Mouse (Mus musculus): Measurements from ENCODE around the gene Serpinb9. TPM values are rescaled to one million over a fixed set of nuclear protein-coding genes. Genes with fewer than 3 reads are reported as not detected.

Serpinb9 gene
- polyA plus RNA-seq, 1 experiment from 2014 or later, result 5.8 TPM

DNA sequence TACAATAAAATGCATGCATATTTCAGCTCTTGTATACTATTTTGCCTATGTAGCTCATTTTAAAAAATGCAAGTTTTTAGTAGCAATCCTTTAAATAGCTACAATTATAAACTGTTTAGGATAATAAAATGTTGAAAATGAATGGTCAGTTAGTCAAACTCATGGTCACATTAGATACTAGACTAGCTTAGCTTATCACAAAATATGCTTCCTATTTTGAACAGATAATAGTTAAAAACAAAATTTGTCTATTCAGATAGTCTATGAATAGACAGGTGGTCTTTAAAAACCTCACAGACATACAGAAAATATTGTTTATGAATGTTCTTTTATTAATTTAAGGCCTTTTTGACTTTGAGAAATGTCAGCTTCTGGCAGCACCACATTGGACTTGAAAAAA is 16.8 kb upstream of the Serpinb9 start:
- no peaks in the 10 kb centered on the region for H3K4me1 ChIP-seq (ENCODE audit: control insufficient read depth, insufficient read depth, low read length)
- H3K27ac ChIP-seq (ENCODE audit: low read depth, low read length), result no peak overlapping the region
- no peaks in the 10 kb centered on the region for H3K36me3 ChIP-seq (ENCODE audit: control insufficient read depth, insufficient read depth, low read length)
- H3K27me3 ChIP-seq (ENCODE audit: control insufficient read depth, insufficient read depth, low read length), result no peaks in the 10 kb centered on the region
- no peaks in the 10 kb centered on the region for H3K9me3 ChIP-seq (replicated peaks; ENCODE audit: control insufficient read depth, low read length)
- H3K4me2 ChIP-seq, result no peak overlapping the region
- H3K9ac ChIP-seq (ENCODE audit: low read depth, low read length), result no peak overlapping the region
- no peak overlapping the region for H3K4me3 ChIP-seq (ENCODE audit: low read depth, low read length)
- no peak for ATAC-seq (replicated peaks; ENCODE audit: insufficient number of reproducible peaks, low FRiP score, low TSS enrichment)

DNA sequence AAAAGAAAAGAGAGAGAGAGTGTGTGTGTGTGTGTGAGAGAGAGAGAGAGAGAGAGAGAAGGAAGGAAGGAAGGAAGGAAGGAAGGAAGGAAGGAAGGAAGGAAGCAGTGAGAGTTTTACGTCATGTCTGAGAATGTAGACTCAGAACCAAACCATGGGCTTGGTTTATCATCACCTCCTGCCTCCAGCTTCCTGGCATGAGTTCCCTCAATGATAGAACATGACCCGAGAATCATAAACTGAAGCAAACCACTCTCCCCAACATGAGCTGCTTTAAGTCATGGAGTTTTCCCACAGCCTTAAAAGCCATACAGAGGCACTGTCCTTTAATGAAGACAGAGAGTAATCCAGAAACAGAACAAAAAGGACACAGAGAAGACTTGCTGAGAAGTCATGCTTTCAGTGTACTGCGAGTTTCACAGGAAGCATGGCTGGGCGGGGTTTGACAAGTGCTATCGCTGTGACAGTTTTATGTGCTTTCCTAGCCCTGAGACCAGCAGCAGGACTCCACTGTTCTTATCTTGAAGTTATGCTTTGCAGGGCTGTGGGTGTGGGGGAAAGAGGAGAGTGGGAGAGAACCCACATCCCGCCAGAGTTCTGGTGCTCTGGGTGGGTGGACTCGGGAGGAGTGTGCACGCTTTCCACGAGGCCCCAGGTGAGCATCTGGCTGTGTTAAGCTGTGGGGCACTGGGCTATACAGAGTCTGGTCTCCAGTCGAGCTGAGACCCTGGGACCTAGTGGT is 9.7 kb upstream of the Serpinb9 start:
- WGBS (ENCODE audit: insufficient replicate concordance), result 50% methylated on average over 10 of the region's 10 CpGs
- H3K9me3 ChIP-seq (replicated peaks; ENCODE audit: control insufficient read depth, low read length), result no peaks in the 10 kb centered on the region
- 0 out of 2 replicates have a peak overlapping the region, but pooled peaks have one; percentile 46 for H3K9ac ChIP-seq (ENCODE audit: low read depth, low read length)
- no peaks in the 10 kb centered on the region for H3K36me3 ChIP-seq (ENCODE audit: control insufficient read depth, insufficient read depth, low read length)
- no peak overlapping the region for H3K4me3 ChIP-seq (ENCODE audit: low read depth, low read length)
- peak overlapping the region; percentile 41 for H3K4me2 ChIP-seq
- peak overlapping the region; percentile 46 for H3K27ac ChIP-seq (ENCODE audit: low read depth, low read length)
- H3K27me3 ChIP-seq (ENCODE audit: control insufficient read depth, insufficient read depth, low read length), result no peaks in the 10 kb centered on the region
- peak; percentile 88 for ATAC-seq (replicated peaks; ENCODE audit: insufficient number of reproducible peaks, low FRiP score, low TSS enrichment)
- H3K4me1 ChIP-seq (ENCODE audit: control insufficient read depth, insufficient read depth, low read length), result peaks cover 9% of the 10 kb centered on the region; the same call in 1 of the 2 replicates

DNA sequence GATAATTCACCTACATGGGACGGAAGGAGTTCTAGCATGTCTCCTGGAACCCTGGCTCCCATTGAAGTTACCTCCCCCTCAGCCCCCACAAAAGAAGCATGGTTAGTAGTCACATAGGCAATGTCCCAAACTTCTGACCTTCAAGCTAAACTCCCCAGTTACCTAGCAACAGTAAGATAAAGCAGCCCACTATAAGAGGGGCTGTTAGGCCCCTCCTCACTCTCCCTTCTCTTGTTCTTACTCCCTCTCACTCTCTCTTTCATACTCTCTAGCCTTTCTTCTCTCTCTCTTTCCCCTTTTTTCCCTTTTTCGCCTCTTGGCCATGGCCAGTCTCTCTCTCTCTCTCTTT is 9.2 kb upstream of the Serpinb9 start:
- H3K4me2 ChIP-seq, result peak overlapping the region; percentile 41
- peak overlapping the region; percentile 46 for H3K27ac ChIP-seq (ENCODE audit: low read depth, low read length)
- ATAC-seq (replicated peaks; ENCODE audit: insufficient number of reproducible peaks, low FRiP score, low TSS enrichment), result peak; percentile 4; the same call in 1 of the 2 replicates
- 73% methylated on average over 2 of the region's 2 CpGs for WGBS (ENCODE audit: insufficient replicate concordance)
- peaks cover 9% of the 10 kb centered on the region; the same call in 1 of the 2 replicates for H3K4me1 ChIP-seq (ENCODE audit: control insufficient read depth, insufficient read depth, low read length)
- no peak overlapping the region for H3K9ac ChIP-seq (ENCODE audit: low read depth, low read length)
- no peaks in the 10 kb centered on the region for H3K27me3 ChIP-seq (ENCODE audit: control insufficient read depth, insufficient read depth, low read length)
- H3K9me3 ChIP-seq (replicated peaks; ENCODE audit: control insufficient read depth, low read length), result no peaks in the 10 kb centered on the region
- no peak overlapping the region for H3K4me3 ChIP-seq (ENCODE audit: low read depth, low read length)
- no peaks in the 10 kb centered on the region for H3K36me3 ChIP-seq (ENCODE audit: control insufficient read depth, insufficient read depth, low read length)

DNA sequence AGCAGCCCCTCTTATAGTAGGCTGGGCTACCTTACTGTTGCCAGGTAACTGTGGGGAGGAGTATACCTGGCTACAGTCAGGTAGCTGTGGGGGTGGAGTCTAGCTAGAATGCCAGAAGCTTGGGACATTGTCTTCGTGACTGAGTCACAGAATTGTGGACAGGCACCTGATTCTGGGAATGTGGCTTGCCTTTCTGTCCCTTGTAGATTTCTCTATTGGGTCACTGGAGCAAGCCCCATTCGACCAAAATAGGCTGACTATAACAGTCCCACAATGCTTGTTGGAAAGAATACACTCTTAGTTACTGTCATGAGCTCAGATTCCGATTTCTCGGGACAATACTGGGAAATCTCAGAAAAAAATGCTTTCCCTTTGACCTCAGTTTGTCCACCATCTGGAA is 8.0 kb upstream of the Serpinb9 start:
- Histone ChIP-seq H3K4me2 (no peak overlapping the region), H3K9ac (ENCODE audit: low read depth, low read length) (no peak overlapping the region), H3K4me1 (ENCODE audit: control insufficient read depth, insufficient read depth, low read length) (peaks cover 9% of the 10 kb centered on the region; the same call in 1 of the 2 replicates), H3K27me3 (ENCODE audit: control insufficient read depth, insufficient read depth, low read length) (no peaks in the 10 kb centered on the region), H3K36me3 (ENCODE audit: control insufficient read depth, insufficient read depth, low read length) (no peaks in the 10 kb centered on the region), H3K4me3 (ENCODE audit: low read depth, low read length) (no peak overlapping the region), H3K9me3 (replicated peaks; ENCODE audit: control insufficient read depth, low read length) (no peaks in the 10 kb centered on the region), H3K27ac (ENCODE audit: low read depth, low read length) (no peak overlapping the region)
- ATAC-seq (replicated peaks; ENCODE audit: insufficient number of reproducible peaks, low FRiP score, low TSS enrichment), result no peak
- 80% methylated on average over 4 of the region's 4 CpGs for WGBS (ENCODE audit: insufficient replicate concordance)

DNA sequence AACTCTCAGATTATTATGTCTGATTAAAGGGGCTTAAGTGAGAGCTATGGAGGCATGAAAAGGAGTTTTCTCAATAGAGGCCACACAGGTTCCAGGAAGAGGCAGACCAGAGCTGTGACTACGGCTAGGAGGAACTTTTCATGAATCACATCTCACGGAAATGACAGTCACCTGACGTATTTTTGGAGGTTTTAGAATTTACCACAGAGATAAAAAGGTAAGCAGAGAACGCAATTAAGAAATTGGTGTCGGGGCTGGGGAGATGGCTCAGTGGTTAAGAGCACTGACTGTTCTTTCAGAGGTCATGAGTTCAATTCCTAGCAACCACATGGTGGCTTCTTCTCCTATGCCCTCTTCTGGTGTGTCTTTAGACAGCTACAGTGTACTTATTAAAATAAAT is 1.7 kb upstream of the Serpinb9 start:
- 87% methylated on average over 5 of the region's 5 CpGs for WGBS (ENCODE audit: insufficient replicate concordance)
- no peak overlapping the region for H3K4me3 ChIP-seq (ENCODE audit: low read depth, low read length)
- ATAC-seq (replicated peaks; ENCODE audit: insufficient number of reproducible peaks, low FRiP score, low TSS enrichment), result no peak

DNA sequence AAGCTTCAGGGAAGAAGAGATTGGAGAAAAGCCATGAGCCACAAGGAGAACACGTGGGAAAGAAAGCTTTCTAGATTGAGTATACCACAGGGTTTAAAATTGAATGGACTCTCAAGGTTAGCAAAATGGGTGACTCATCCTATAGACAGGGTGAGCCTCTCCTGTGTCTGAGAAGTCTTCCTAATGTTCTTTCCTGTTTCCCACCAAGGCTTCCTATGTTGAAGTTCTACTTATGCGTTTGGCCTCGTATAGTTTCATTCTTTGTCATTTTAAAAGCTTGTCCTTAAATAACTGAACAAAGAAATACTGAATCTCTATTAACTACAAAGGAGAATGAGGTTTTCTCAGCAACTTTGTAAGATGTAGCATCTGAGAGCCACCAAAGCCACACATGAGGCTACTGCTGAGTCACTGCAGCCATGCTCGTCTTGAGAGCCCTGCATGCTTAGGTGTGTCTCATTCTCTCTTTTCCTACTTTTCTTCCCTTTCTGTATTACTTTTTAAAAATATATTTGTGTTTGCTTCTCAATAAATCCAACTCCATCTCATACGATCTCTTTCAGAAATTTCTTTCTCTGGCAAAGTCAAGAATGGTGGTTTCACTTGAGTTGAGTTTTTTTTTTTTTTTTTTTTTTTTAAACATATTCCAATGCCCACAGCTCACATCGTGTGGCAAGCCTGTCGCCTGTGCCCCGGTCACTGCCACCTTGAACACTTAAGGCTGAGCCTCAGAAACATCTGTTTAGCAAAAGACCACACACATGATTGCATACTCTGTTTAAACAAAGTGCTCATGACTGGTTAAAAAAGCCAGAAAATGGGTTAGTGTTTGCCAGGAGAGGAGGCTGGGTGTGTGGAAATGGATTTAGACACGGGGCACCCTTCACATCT is 718 bp downstream of the Serpinb9 start:
- H3K4me3 ChIP-seq (ENCODE audit: low read depth, low read length), result peak overlapping the region; percentile 38
- peak overlapping the region; percentile 77 for H3K9ac ChIP-seq (ENCODE audit: low read depth, low read length)
- ATAC-seq (replicated peaks; ENCODE audit: insufficient number of reproducible peaks, low FRiP score, low TSS enrichment), result no peak
- H3K36me3 ChIP-seq (ENCODE audit: control insufficient read depth, insufficient read depth, low read length), result no peaks in the 10 kb centered on the region
- no peaks in the 10 kb centered on the region for H3K27me3 ChIP-seq (ENCODE audit: control insufficient read depth, insufficient read depth, low read length)
- H3K4me2 ChIP-seq, result peak overlapping the region; percentile 72
- H3K9me3 ChIP-seq (replicated peaks; ENCODE audit: control insufficient read depth, low read length), result no peaks in the 10 kb centered on the region
- 58% methylated on average over 9 of the region's 9 CpGs for WGBS (ENCODE audit: insufficient replicate concordance)
- no peaks in the 10 kb centered on the region for H3K4me1 ChIP-seq (ENCODE audit: control insufficient read depth, insufficient read depth, low read length)
- peak overlapping the region; percentile 66 for H3K27ac ChIP-seq (ENCODE audit: low read depth, low read length)

More for the DNA sequence above, 1.7 kb upstream of the Serpinb9 start:
- H3K9ac ChIP-seq (ENCODE audit: low read depth, low read length), result no peak overlapping the region
- H3K4me1 ChIP-seq (ENCODE audit: control insufficient read depth, insufficient read depth, low read length), result no peaks in the 10 kb centered on the region
- H3K27me3 ChIP-seq (ENCODE audit: control insufficient read depth, insufficient read depth, low read length), result no peaks in the 10 kb centered on the region
- H3K36me3 ChIP-seq (ENCODE audit: control insufficient read depth, insufficient read depth, low read length), result no peaks in the 10 kb centered on the region
- no peaks in the 10 kb centered on the region for H3K9me3 ChIP-seq (replicated peaks; ENCODE audit: control insufficient read depth, low read length)
- no peak overlapping the region for H3K27ac ChIP-seq (ENCODE audit: low read depth, low read length)
- no peak overlapping the region for H3K4me2 ChIP-seq

DNA sequence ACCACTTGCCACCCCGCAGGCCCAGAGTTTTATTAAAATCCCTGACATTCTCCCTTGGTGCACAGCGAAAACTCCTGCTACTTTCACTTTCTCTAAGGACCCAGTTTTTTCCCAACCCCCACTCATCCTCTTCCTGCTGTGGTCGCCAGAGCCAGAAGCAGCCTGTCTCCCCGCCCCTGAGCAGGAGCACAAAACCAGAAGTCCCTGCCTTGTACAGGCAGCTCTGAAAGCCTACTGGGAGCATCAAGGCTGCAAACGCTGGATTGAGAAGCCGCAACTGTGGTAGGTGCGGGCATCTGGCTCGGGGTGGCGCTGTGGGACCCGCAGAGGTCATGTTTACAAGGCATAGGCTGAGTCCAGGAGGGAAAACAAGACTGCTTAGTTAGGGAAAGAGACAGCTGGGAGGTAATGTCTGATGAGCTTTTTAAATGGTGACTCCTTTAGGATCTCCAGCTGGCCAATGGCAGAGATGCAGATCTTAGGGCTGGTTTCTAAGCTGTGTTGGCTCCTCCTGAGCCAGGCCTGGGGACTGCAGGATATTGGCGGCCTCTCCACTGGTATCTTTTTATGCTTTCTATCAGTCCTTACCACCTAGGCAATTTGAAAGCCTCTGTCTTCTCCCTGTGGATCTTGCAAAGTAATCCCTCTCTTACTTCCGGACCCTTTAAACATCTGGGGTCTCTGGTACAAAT is 1.5 kb downstream of the Serpinb9 start:
- H3K27ac ChIP-seq (ENCODE audit: low read depth, low read length), result peak overlapping the region; percentile 66
- peak overlapping the region; percentile 38 for H3K4me3 ChIP-seq (ENCODE audit: low read depth, low read length)
- ATAC-seq (replicated peaks; ENCODE audit: insufficient number of reproducible peaks, low FRiP score, low TSS enrichment), result peak; percentile 85

DNA sequence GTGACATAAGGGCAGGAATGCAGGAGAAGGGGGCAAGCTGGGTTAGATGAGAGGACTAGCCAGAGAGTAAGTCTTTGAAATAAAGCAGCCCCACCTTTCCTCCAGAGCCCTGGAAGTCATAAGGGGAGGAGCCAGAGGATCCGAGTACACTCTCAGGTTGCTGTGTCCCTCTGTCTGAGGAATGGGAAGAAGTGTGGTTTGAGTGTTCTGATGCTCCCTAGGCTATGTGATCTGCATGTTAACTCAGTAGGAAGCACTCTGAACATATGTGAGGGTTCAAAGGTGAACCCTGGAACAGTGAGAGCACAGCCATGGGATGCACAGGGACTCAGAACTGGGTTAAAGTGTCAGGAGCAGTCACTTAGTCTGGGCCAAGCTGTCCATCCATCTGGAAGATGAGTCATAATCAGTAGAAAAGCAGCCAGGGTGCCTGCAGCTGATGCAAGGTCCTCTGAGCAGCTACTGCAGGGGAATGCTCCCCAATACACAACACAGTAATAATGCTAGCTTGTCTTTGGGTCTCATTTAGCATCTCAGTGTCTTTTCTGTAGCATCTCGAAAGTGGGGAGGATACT is 2.5 kb downstream of the Serpinb9 start:
- no peak for ATAC-seq (replicated peaks; ENCODE audit: insufficient number of reproducible peaks, low FRiP score, low TSS enrichment)
- Histone ChIP-seq H3K27me3 (ENCODE audit: control insufficient read depth, insufficient read depth, low read length) (no peaks in the 10 kb centered on the region), H3K4me1 (ENCODE audit: control insufficient read depth, insufficient read depth, low read length) (no peaks in the 10 kb centered on the region), H3K4me2 (no peak overlapping the region), H3K9ac (ENCODE audit: low read depth, low read length) (no peak overlapping the region), H3K27ac (ENCODE audit: low read depth, low read length) (no peak overlapping the region), H3K36me3 (ENCODE audit: control insufficient read depth, insufficient read depth, low read length) (no peaks in the 10 kb centered on the region), H3K4me3 (ENCODE audit: low read depth, low read length) (no peak overlapping the region), H3K9me3 (replicated peaks; ENCODE audit: control insufficient read depth, low read length) (no peaks in the 10 kb centered on the region)
- WGBS (ENCODE audit: insufficient replicate concordance), result 48% methylated on average over 2 of the region's 2 CpGs

More for the DNA sequence above, 1.5 kb downstream of the Serpinb9 start:
- Histone ChIP-seq H3K4me2 (peak overlapping the region; percentile 72), H3K4me1 (ENCODE audit: control insufficient read depth, insufficient read depth, low read length) (no peaks in the 10 kb centered on the region), H3K9me3 (replicated peaks; ENCODE audit: control insufficient read depth, low read length) (no peaks in the 10 kb centered on the region), H3K36me3 (ENCODE audit: control insufficient read depth, insufficient read depth, low read length) (no peaks in the 10 kb centered on the region), H3K27me3 (ENCODE audit: control insufficient read depth, insufficient read depth, low read length) (no peaks in the 10 kb centered on the region), H3K9ac (ENCODE audit: low read depth, low read length) (peak overlapping the region; percentile 77)
- 16% methylated on average over 12 of the region's 12 CpGs for WGBS (ENCODE audit: insufficient replicate concordance)

All from heart, embryonic 11.5 days (tissue).